Mouse (Mus musculus): ENCODE results near the gene Mlana. TPM values are rescaled to one million over a fixed set of nuclear protein-coding genes. Genes with fewer than 3 reads are reported as not detected.

Gene Mlana
- polyA plus RNA-seq, 1 experiment: not detected

DNA sequence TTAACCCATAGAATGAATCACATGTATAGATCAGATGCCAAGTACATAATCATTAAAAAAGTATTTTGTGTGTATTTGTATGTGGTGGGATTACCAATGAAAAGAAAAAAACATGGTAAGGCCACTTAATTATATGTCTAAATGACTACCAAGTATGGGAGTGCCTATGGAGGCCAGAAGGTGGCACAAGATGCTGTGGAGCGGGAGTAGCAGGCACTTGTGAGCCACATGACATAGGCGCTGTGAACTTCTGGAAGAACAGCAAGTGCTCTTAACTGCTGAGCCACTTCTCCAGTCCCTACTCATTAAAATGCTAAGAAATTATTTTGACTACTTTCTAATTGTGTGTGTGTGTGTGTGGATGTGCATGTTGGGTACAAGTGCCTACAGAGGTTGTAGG is 42.0 kb downstream of the Mlana start:
- 53% methylated on average over 2 of the region's 2 CpGs for WGBS

DNA sequence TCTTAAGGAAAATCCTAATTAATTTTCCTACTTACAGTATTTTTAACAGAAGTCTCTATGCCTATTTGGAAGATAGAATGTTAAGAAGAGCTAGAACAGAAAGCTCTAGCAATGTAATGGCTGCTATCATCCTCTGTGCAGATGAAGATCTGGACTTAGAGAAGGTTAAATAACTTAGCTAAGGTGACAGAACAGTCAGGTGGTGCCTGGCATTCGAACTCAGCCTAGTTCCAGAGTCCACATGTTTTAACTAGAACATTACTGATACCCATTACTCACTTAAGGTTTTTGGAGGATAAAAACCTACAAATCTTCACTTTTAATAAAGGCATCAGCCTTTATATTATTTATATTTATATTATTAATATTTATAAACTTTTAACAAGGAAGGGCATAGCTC is 43.0 kb downstream of the Mlana start:
- 28% methylated on average over 1 of the region's 1 CpGs for WGBS

More for the DNA sequence above, 42.0 kb downstream of the Mlana start:
- DNase-seq (ENCODE audit: low read depth, low spot score): no peak

DNA sequence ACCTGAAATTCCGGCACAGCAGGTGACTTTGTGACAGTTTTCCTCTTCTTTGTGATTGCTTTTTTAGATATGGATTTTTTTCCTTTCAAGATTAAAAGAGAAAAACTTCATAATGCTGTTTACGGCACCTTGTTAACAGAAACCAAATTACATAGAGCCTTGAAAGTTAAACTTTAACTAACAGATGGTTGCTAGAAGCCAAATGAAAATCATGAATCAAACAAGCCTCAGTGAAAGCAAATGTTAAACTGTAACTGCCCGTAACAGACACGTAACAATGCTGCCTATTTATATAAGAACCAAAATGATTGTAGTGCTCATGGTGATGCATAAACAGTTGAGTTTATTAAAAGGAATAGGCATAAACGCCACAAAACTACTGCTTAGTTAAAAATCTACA is 45.9 kb downstream of the Mlana start:
- 32% methylated on average over 5 of the region's 5 CpGs for whole genome bisulfite sequencing
- no peak for DNase-seq (ENCODE audit: low read depth, low spot score)

More for the DNA sequence above, 43.0 kb downstream of the Mlana start:
- no peak for DNase-seq (ENCODE audit: low read depth, low spot score)

DNA sequence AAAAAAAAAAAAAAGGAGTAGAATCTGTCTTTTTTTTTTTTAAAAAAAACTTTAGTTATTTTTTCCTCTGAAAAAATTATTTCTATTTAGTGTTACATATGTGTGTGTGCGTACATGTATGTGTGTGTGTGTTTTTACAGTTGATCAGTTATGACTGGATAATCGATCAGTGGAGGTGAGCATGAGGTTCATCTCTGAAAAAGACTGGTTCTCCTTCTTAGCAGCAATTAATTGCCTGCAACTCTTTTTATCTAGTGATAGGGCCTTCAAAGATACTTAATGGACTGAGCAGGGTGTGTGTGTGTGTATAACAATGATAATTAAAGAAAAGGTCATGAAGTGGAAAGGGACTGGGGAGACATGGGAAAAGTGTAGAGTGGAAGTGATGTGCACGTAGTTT is 53.4 kb downstream of the Mlana start:
- DNase-seq (ENCODE audit: low read depth, low spot score): no peak
- 97% methylated on average over 3 of the region's 3 CpGs for WGBS

DNA sequence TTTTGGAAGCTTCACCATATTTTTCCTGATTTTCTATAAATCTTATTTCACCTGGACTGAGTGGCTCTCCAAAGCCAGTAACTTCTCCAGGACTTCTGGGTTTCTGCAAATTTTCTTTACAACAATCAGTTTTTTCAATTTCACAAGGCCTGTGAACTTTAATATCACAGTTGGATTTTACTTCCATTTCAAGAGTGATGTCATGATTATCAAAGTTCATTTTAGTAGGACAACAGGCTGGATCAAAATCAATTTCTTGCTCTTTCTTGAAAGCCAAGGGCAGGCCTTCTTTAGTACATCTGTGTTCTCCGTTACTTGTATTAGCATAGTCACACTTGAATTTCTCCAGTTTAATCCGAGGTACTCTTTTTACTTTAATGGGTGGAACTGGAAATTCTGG is 56.3 kb downstream of the Mlana start:
- WGBS: 86% methylated on average over 2 of the region's 2 CpGs

More for the DNA sequence above, 56.3 kb downstream of the Mlana start:
- DNase-seq (ENCODE audit: low read depth, low spot score): no peak

Other genes with a start within 250 kb of the Mlana start
- gene Ric1, start 175.5 kb upstream of the Mlana start, polyA plus RNA-seq (2012; rRNA removed): 4.9 and 9.8 TPM in 2 replicates
- gene Ermp1, start 49.4 kb upstream of the Mlana start, polyA plus RNA-seq (2012; rRNA removed): 11.2 and 23.1 TPM in 2 replicates
- 5.5 and 10.3 TPM in 2 replicates for gene 9930021J03Rik, start 108.2 kb downstream of the Mlana start, polyA plus RNA-seq (2012; rRNA removed)
- gene Ranbp6, start 115.2 kb downstream of the Mlana start, polyA plus RNA-seq (2012; rRNA removed): 1.4 and 2.3 TPM in 2 replicates
- gene Il33, start 227.3 kb downstream of the Mlana start, polyA plus RNA-seq (2012; rRNA removed): 5.5 and 9.1 TPM in 2 replicates

All from large intestine, adult 2 months (tissue).